Mouse (Mus musculus): Measurements from ENCODE around the gene Cdkl2. TPM values are rescaled to one million over a fixed set of nuclear protein-coding genes. Genes with fewer than 3 reads are reported as not detected.

Gene Cdkl2
- 0.21 TPM in 1 of 2 replicates, not detected in the other for total RNA-seq (2015; ENCODE audit: low replicate concordance)
- 0.14 and 0.68 TPM in 2 replicates for total RNA-seq (2017; ENCODE audit: low replicate concordance)

GRCm38 (mm10) chr5:92043783-92044182 is at the start of gene Cdkl2:
Gene Cdkl2, minus strand, starts transcription at chr5:92043883.
- no peak for ATAC-seq (replicated peaks; ENCODE audit: low FRiP score, poor library complexity, severe bottlenecking)

- ATAC-seq (replicated peaks; ENCODE audit: low FRiP score, poor library complexity, severe bottlenecking): no peak
These were observed 43.8 kb upstream of the Cdkl2 start for GRCm38 (mm10) chr5:92087469-92087868.

- no peak for ATAC-seq (replicated peaks; ENCODE audit: low FRiP score, poor library complexity, severe bottlenecking)
These were observed 42.3 kb upstream of the Cdkl2 start for GRCm38 (mm10) chr5:92085821-92086550.

- ATAC-seq (replicated peaks; ENCODE audit: low FRiP score, poor library complexity, severe bottlenecking): no peak
These were observed 41.6 kb upstream of the Cdkl2 start for GRCm38 (mm10) chr5:92085246-92085645.

GRCm38 (mm10) chr5:92083417-92084038 is 39.8 kb upstream of the Cdkl2 start, which contains the start of gene G3bp2:
Gene G3bp2, minus strand, starts transcription at chr5:92083719.
- peak; percentile 95 for ATAC-seq (replicated peaks; ENCODE audit: low FRiP score, poor library complexity, severe bottlenecking)

GRCm38 (mm10) chr5:92082821-92083401 is 39.2 kb upstream of the Cdkl2 start:
- peak; percentile 37 for ATAC-seq (replicated peaks; ENCODE audit: low FRiP score, poor library complexity, severe bottlenecking)

- ATAC-seq (replicated peaks; ENCODE audit: low FRiP score, poor library complexity, severe bottlenecking): no peak
These were observed 37.6 kb upstream of the Cdkl2 start for GRCm38 (mm10) chr5:92081326-92081725.

- ATAC-seq (replicated peaks; ENCODE audit: low FRiP score, poor library complexity, severe bottlenecking): no peak
These were observed 36.7 kb upstream of the Cdkl2 start for GRCm38 (mm10) chr5:92080400-92080799.

- no peak for ATAC-seq (replicated peaks; ENCODE audit: low FRiP score, poor library complexity, severe bottlenecking)
These were observed 35.6 kb upstream of the Cdkl2 start for GRCm38 (mm10) chr5:92079304-92079703.

- ATAC-seq (replicated peaks; ENCODE audit: low FRiP score, poor library complexity, severe bottlenecking): no peak
These were observed 35.1 kb upstream of the Cdkl2 start for GRCm38 (mm10) chr5:92078751-92079150.

GRCm38 (mm10) chr5:92076273-92076672 is 32.6 kb upstream of the Cdkl2 start:
- ATAC-seq (replicated peaks; ENCODE audit: low FRiP score, poor library complexity, severe bottlenecking): no peak

- peak; percentile 73; the same call in 1 of the 2 replicates for ATAC-seq (replicated peaks; ENCODE audit: low FRiP score, poor library complexity, severe bottlenecking)
These were observed 30.4 kb upstream of the Cdkl2 start for GRCm38 (mm10) chr5:92074061-92074460.

GRCm38 (mm10) chr5:92063192-92063591 is 19.5 kb upstream of the Cdkl2 start:
- ATAC-seq (replicated peaks; ENCODE audit: low FRiP score, poor library complexity, severe bottlenecking): no peak

- ATAC-seq (replicated peaks; ENCODE audit: low FRiP score, poor library complexity, severe bottlenecking): no peak
These were observed 9.2 kb upstream of the Cdkl2 start for GRCm38 (mm10) chr5:92052866-92053265.

- no peak for ATAC-seq (replicated peaks; ENCODE audit: low FRiP score, poor library complexity, severe bottlenecking)
These were observed 6.7 kb upstream of the Cdkl2 start for GRCm38 (mm10) chr5:92050419-92050818.

- ATAC-seq (replicated peaks; ENCODE audit: low FRiP score, poor library complexity, severe bottlenecking): peak; percentile 99
These were observed 1.0 kb downstream of the Cdkl2 start for GRCm38 (mm10) chr5:92042377-92043348.

- no peak for ATAC-seq (replicated peaks; ENCODE audit: low FRiP score, poor library complexity, severe bottlenecking)
These were observed 23.7 kb downstream of the Cdkl2 start for GRCm38 (mm10) chr5:92019960-92020359.

GRCm38 (mm10) chr5:92011756-92012155 is 31.9 kb downstream of the Cdkl2 start:
- ATAC-seq (replicated peaks; ENCODE audit: low FRiP score, poor library complexity, severe bottlenecking): no peak

- no peak for ATAC-seq (replicated peaks; ENCODE audit: low FRiP score, poor library complexity, severe bottlenecking)
These were observed 33.9 kb downstream of the Cdkl2 start for GRCm38 (mm10) chr5:92009827-92010226.

GRCm38 (mm10) chr5:92003011-92003410 is 40.7 kb downstream of the Cdkl2 start:
- ATAC-seq (replicated peaks; ENCODE audit: low FRiP score, poor library complexity, severe bottlenecking): no peak

Data from erythroblast, adult 5-6 weeks (primary cell).